Mouse (Mus musculus) embryonic facial prominence, embryonic 11.5 days (tissue): Measurements from ENCODE around the gene Glmp. TPM values are rescaled to one million over a fixed set of nuclear protein-coding genes. Genes with fewer than 3 reads are reported as not detected.
"Not testable (repeated sequence)": the region's sequence is repeated elsewhere in the genome, so short reads cannot be mapped to it uniquely, and the experiment has no call there.

Experiments used
- ATAC-seq: fragments of 200-750 bp; cut with Nextera tagmentation; replicated peaks from 2 replicates; pipeline ENCODE4 v1.8.0; 2017; ENCODE audit warnings: low read depth; ENCODE audit not compliant: insufficient number of reproducible peaks, low FRiP score, low TSS enrichment
- DNase-seq: peaks from one replicate; pipeline ENCODE4 v3.0.0-alpha.2; 2015; ENCODE audit warnings: low spot score
- H3K27ac ChIP-seq: fragments of 300-500 bp; sonication (generic); replicated peaks from 2 replicates; pipeline ENCODE4 v1.5.1; 2014; ENCODE audit warnings: mild to moderate bottlenecking, low read depth, low read length, control low read depth
- H3K27me3 ChIP-seq: fragments of 300-500 bp; sonication (generic); 2 replicates; pipeline ENCODE4 v1.6.1; 2014; ENCODE audit warnings: mild to moderate bottlenecking, low read length, moderate library complexity, mixed read lengths; ENCODE audit not compliant: control insufficient read depth, insufficient read depth
- H3K36me3 ChIP-seq: fragments of 300-500 bp; sonication (generic); replicated peaks from 2 replicates; pipeline ENCODE4 v1.6.1; 2014; ENCODE audit warnings: low read depth, mild to moderate bottlenecking, low read length, moderate library complexity, mixed read lengths; ENCODE audit not compliant: control insufficient read depth, insufficient read depth
- H3K4me1 ChIP-seq: fragments of 300-500 bp; sonication (generic); 2 replicates; pipeline ENCODE4 v1.6.1; 2014; ENCODE audit warnings: low read length, mixed read lengths; ENCODE audit not compliant: control insufficient read depth, insufficient read depth
- H3K4me2 ChIP-seq: fragments of 300-500 bp; sonication (generic); 2 replicates; pipeline ENCODE4 v1.6.1; 2014; ENCODE audit warnings: low read depth, mild to moderate bottlenecking, control low read depth, low read length, moderate library complexity
- H3K4me3 ChIP-seq: fragments of 300-500 bp; sonication (generic); 2 replicates; pipeline ENCODE4 v1.5.1; 2014; ENCODE audit warnings: low read depth, low read length, control low read depth
- H3K9ac ChIP-seq: fragments of 300-500 bp; sonication (generic); replicated peaks from 2 replicates; pipeline ENCODE4 v1.6.1; 2014; ENCODE audit warnings: mild to moderate bottlenecking, control low read depth, low read length
- H3K9me3 ChIP-seq: fragments of 300-500 bp; sonication (generic); replicated peaks from 2 replicates; pipeline ENCODE4 v1.6.1; 2016; ENCODE audit warnings: mild to moderate bottlenecking, low read length, inconsistent platforms, mixed read lengths; ENCODE audit not compliant: control insufficient read depth
- WGBS: fragments of 180-500 bp; shearing (Covaris S2); extraction: QIAGEN DNeasy Blood & Tissue Kit; methylation state at CpG from one replicate; pipeline ENCODE4 v1.1.7; 2014; 5-methylcytosine and 5-hydroxymethylcytosine counted together
- polyA plus RNA-seq: library from polyadenylated mRNA; unstranded; fragments of >200 nt; fragmentation: Nextera tagmentation; extraction: Ambion mirVana; gene quantifications from 2 replicates; pipeline ENCODE4 v1.2.1, GENCODE M21; 2014

Gene Glmp
- polyA plus RNA-seq, 1 experiment from 2014 or later = 77.9 TPM

- not testable (repeated sequence) for H3K9ac ChIP-seq, H3K9me3 ChIP-seq, H3K4me1 ChIP-seq, H3K27ac ChIP-seq, DNase-seq, H3K4me2 ChIP-seq, ATAC-seq, H3K27me3 ChIP-seq, H3K36me3 ChIP-seq, H3K4me3 ChIP-seq
- 83% methylated on average over 8 of the region's 10 CpGs for WGBS
These were observed 36.6 kb upstream of the Glmp start for GRCm38 (mm10) chr3:88288133-88288713.

- H3K4me1 ChIP-seq = no peaks in the 10 kb centered on the region
- no peak overlapping the region for H3K9ac ChIP-seq
- 58% methylated on average over 4 of the region's 4 CpGs for WGBS
- DNase-seq (no peak), ATAC-seq (no peak)
- no peaks in the 10 kb centered on the region for H3K27me3 ChIP-seq
- H3K27ac ChIP-seq = no peak overlapping the region
- no peak overlapping the region for H3K4me2 ChIP-seq
- H3K4me3 ChIP-seq = no peak overlapping the region
- no peaks in the 10 kb centered on the region for H3K9me3 ChIP-seq
- no peaks in the 10 kb centered on the region for H3K36me3 ChIP-seq
These were observed 32.9 kb upstream of the Glmp start for GRCm38 (mm10) chr3:88291970-88292369.

- not testable (repeated sequence) for H3K4me1 ChIP-seq, H3K4me3 ChIP-seq, H3K9ac ChIP-seq, H3K36me3 ChIP-seq, H3K27me3 ChIP-seq, DNase-seq, H3K9me3 ChIP-seq, ATAC-seq, H3K4me2 ChIP-seq, H3K27ac ChIP-seq
- 74% methylated on average over 1 of the region's 1 CpGs for WGBS
These were observed 29.6 kb upstream of the Glmp start for GRCm38 (mm10) chr3:88295272-88295671.

GRCm38 (mm10) chr3:88296110-88296560 lies 28.7 kb upstream of the Glmp start:
- Histone ChIP-seq H3K9ac (peak overlapping the region; percentile 66), H3K4me3 (peak overlapping the region; percentile 83), H3K27me3 (no peaks in the 10 kb centered on the region), H3K9me3 (no peaks in the 10 kb centered on the region), H3K27ac (peak overlapping the region; percentile 22), H3K4me1 (no peaks in the 10 kb centered on the region), H3K4me2 (peak overlapping the region; percentile 16), H3K36me3 (peaks cover 5% of the 10 kb centered on the region)
- no peak for DNase-seq
- ATAC-seq = peak; percentile 3; the same call in 1 of the 2 replicates
- 2% methylated on average over 12 of the region's 12 CpGs for WGBS

- ATAC-seq = peak; percentile 99
- peaks cover 10% of the 10 kb centered on the region for H3K36me3 ChIP-seq
- DNase-seq = peak; percentile 98
- peak within 1 kb of the TSS; percentile 90 for H3K9ac ChIP-seq
- peak within 1 kb of the TSS; percentile 49 for H3K4me2 ChIP-seq
- H3K4me3 ChIP-seq = peak within 1 kb of the TSS; percentile 83
- no peaks in the 10 kb centered on the region for H3K27me3 ChIP-seq
- WGBS = under 1% methylated on average over 44 of the region's 44 CpGs
- H3K27ac ChIP-seq = peak within 1 kb of the TSS; percentile 87
- no peaks in the 10 kb centered on the region for H3K4me1 ChIP-seq
- no peaks in the 10 kb centered on the region for H3K9me3 ChIP-seq
These were observed 28.1 kb upstream of the Glmp start, which contains the start of the genes Tsacc and Cct3 for GRCm38 (mm10) chr3:88296561-88297318. Gene Tsacc, minus strand, starts transcription at chr3:88296999. Gene Cct3, plus strand, starts transcription at chr3:88297116.

GRCm38 (mm10) chr3:88297321-88297851 lies 27.4 kb upstream of the Glmp start:
- DNase-seq = peak; percentile 18
- no peak for ATAC-seq
- Histone ChIP-seq H3K4me1 (no peaks in the 10 kb centered on the region), H3K36me3 (peaks cover 10% of the 10 kb centered on the region), H3K4me3 (peak overlapping the region; percentile 83), H3K9me3 (no peaks in the 10 kb centered on the region), H3K4me2 (peak overlapping the region; percentile 49), H3K27ac (peak overlapping the region; percentile 87), H3K27me3 (no peaks in the 10 kb centered on the region), H3K9ac (peak overlapping the region; percentile 90)
- WGBS = under 1% methylated on average over 30 of the region's 30 CpGs

- H3K27me3 ChIP-seq = no peaks in the 10 kb centered on the region
- peaks cover 16% of the 10 kb centered on the region for H3K36me3 ChIP-seq
- H3K27ac ChIP-seq = no peak overlapping the region
- no peak for DNase-seq
- 97% methylated on average over 1 of the region's 1 CpGs for WGBS
- ATAC-seq = no peak
- no peak overlapping the region for H3K4me3 ChIP-seq
- no peaks in the 10 kb centered on the region for H3K4me1 ChIP-seq
- H3K9me3 ChIP-seq = no peaks in the 10 kb centered on the region
- no peak overlapping the region for H3K9ac ChIP-seq
- H3K4me2 ChIP-seq = no peak overlapping the region
These were observed 25.7 kb upstream of the Glmp start for GRCm38 (mm10) chr3:88299172-88299571.

GRCm38 (mm10) chr3:88328956-88329355 lies 4.1 kb downstream of the Glmp start:
- no peak for ATAC-seq
- Histone ChIP-seq H3K4me3 (no peak overlapping the region), H3K4me1 (no peaks in the 10 kb centered on the region), H3K27me3 (no peaks in the 10 kb centered on the region), H3K36me3 (0 out of 2 replicates have a peak, but pooled peaks cover 2% of the 10 kb centered on the region), H3K27ac (no peak overlapping the region), H3K9me3 (no peaks in the 10 kb centered on the region), H3K9ac (no peak overlapping the region), H3K4me2 (no peak overlapping the region)
- WGBS = 79% methylated on average over 5 of the region's 5 CpGs
- DNase-seq = no peak
